Mouse (Mus musculus) adrenal gland, adult 8-10 months (tissue): Measurements from ENCODE around the gene Rpp30. TPM values are rescaled to one million over a fixed set of nuclear protein-coding genes. Genes with fewer than 3 reads are reported as not detected.

ENCODE experiments used
- DNase-seq: peaks from one replicate; pipeline ENCODE4 v3.0.0; 2022
- total RNA-seq, 4 experiments: library from RNA; stranded (reverse); gene quantifications; 2 replicates each; pipeline ENCODE4 v1.2.4; 2022

Rpp30 gene
- 10 to 100 TPM; 12.4 to 19.2 (median 18.3) TPM for total RNA-seq

DNA sequence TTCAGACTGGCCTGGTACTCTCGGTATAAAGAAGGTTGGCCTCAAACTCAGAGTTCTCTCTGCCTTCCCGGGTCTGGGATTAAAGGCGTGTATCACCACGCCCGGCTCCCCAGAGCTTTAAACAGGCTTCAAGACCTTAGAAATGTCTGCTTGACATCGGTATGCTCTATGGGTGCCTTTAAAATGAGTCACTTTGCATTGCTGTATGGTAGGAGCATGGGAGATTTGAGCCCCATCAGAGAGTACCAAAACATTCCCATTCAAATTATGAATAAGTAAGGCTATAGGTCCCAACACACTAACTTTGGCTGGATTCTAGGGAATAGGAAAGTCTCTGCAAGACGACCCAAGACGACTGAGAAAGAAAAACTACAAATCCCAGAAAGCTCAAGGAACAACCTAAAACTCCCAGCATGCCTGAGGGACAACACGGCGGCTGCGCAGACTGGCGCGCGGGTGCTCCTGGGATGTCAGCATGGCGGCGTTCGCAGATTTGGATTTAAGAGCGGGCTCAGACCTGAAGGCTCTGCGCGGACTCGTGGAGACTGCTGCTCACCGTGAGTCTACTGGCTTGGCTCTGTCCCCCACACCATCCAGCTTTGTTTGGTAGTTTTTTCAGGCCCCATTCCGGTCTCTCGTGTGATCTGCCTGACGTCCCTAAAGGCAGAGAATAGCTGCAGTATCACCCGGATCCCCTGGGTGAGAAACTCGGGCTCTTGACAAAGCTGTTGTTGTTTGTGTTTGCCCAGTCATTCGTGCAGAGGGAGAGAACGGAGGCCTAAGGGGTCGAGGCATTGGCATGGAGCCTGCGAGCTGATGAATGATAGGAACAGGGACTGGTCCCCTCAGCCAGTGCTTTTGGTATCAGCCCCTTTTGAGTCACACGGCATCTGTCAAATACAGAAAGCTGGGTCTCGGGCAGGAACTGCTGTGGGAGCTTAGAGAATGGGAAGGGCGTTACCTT, at the start of gene Rpp30:
TSS of gene Rpp30 (plus strand) at position 455 of the 964 bp plus-strand sequence.
- peak; percentile 77 for DNase-seq

DNA sequence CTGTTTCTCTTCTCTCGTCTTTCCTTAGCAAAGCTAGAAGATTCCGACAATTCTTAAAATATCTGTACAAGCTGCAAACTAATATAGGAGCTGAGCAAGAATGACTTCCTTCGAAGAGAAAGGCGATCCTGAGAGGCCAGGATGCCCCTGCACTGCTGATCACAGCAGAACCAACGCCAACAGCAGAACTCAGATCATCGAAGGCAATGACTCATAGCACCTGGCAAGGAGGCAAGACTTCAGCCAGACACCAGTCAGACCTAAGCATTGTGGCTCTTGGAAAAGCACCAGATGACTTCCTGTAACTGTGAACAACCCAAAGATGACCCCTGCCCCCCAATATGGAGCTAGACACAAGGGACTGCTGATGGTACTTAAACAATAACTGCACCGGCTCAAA, 37.5 kb upstream of the Rpp30 start:
- no peak for DNase-seq

DNA sequence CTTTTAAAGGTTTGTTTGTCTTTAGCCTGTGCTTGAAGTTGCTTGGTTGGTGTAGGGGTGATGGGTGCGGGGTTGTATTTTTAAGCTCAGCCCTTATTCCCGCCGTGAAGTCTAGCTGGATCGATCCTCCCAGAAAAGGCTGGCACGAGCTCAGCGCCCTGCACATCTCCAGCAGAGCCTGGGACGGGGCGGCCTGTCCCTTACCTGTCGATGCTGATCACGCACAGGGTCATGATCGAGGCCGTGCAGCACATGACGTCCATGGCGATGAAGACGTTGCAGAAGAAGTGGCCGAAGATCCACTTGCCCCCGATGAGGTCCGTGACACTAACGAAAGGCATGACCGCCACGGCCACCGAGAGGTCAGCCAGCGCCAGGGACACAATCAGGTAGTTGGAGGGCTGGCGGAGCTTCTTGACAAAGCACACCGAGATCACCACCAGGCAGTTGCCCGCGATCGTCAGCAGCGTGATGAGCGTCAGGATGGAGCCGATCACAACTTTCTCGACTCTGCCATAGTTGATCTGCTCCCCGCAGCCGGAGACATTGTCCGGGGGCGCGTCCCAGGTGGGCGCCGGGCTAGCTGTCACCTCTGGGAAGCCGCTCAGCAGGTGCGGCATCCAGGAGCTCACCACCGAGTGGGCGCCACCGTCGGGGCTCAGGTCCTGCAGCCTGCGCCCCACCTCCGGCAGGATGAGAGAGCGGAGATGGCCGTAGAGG, 26.9 kb upstream of the Rpp30 start:
- DNase-seq = no peak

DNA sequence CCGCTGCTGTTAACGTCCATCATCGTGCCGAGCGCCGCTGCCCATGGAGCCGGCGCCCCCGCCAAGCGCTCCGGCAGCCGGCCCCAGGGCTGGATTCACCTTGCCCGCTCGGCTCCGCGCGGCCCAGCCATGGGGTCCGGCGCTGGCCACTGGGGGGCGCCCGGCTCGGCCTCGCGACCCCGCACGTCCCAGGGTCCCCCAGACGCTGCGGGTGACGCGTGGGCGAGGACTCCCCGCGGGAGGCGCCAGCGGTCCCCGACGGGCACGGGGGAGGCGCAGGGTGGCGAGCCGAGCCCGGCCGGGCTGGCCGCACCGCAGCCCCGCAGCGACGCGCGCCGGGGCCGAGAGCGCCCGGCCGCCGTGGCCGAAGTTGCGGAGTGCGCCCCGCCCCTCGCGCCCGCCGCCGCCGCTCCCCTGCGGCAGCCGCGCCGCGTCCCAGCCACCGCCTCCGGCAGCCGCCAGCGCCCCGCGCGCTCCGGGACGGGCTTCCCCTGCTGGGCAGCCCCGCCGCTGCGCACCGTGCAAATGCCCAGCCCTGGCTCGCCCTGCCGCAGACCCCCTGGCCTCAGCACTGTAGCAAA, 26.2 kb upstream of the Rpp30 start, which contains the start of gene Htr7:
TSS of gene Htr7 (minus strand) at position 277 of the 581 bp plus-strand sequence.
- no peak for DNase-seq

DNA sequence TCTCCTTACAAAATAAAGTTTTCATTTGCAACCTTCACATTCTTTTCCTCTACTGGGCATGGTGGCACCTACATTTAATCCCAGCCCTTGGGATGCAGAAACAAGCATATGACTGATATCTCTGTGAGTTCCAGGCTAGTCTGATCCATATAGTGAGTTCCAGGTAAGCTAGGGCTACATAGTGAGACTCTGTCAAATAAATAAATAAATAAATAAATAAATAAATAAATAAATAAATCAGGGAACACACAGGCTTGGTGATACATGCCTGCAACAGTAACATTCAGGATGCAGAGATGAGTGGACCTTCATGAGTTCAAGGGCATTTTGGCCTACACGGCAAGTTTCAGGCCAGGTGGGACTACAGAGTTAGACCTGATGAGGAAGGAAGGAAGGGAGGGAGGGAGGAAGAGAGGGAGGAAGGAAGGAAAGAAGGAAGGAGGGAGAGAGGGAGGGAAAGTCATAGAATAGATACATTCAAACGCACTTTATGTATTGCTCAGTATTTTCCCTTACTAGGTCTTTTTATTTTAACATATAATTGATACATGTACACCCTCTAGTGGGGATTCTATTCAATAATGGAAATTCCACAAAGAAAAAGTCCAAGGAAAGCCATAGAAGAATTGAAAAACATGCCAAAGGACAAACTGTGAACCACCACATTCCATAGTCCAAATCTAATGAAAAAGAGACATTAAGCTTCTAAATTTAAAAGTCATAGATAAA, 20.6 kb upstream of the Rpp30 start:
- no peak for DNase-seq

DNA sequence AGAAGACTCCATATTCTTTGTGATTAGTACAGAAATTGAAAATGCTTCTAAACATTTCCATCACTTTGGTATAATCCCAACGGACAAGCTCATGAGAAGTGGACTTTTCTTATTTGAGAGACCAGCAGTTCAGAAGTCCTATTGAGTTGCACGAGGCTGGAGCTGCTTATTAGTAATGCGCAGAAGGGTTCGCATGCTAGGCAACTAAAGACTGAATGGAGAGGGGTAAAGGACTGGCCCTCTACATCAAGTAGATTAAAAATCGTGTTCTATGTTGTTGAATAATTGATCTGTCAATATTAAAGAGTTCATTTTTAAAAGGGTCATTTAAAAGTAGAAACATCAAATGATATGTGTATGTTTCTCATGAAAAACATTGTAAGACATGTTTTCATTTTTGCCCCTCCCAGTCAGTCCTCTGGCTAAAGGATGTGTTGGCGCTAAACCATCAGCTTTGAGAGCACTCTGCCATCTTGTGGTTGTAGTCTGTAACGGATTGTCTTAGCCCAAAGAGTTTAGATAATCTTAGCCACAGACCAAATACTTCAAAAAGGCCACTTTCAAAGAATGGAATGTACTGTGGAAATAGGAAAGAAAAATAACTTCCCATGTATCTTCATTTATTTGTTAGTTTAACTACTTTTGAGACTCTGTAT, 782 bp upstream of the Rpp30 start:
- no peak for DNase-seq

DNA sequence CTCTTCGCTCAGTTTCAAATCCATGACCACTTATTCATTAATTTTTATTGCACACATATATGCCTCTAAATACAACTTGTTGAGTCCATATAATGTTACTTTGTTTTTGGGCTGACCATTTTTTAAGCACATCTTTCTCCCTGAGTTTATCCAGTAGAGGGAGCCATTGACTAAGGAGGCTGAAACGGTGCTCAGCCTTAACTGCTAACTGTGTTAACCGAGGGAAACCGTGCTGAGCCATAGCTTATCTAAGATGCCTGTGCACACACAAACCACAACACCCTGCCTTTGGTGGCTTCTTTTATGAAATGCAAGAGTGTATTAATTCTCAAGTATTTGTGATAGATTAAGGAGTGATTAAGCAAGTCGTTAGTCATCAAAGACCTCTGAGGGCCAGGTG, 7.3 kb downstream of the Rpp30 start:
- DNase-seq = no peak

DNA sequence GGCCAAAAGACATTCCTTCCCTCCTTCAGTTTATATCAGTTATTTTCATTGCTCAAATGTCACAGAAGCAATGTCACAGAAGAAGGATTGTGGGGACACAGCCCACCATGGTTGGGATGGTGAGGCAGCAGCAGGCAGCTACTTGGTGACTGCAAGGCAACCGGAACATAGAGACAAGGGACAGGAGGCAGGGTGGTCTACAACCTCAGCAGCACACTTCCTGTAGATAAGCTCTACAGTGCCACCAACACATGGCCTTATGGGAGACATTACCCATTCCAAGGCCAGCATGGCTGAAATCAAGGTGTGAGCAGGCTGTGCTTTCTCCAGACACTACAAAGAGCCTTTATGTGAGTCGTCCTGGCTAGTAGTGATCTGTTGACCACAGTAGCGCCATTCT, 13.7 kb downstream of the Rpp30 start:
- DNase-seq = no peak

DNA sequence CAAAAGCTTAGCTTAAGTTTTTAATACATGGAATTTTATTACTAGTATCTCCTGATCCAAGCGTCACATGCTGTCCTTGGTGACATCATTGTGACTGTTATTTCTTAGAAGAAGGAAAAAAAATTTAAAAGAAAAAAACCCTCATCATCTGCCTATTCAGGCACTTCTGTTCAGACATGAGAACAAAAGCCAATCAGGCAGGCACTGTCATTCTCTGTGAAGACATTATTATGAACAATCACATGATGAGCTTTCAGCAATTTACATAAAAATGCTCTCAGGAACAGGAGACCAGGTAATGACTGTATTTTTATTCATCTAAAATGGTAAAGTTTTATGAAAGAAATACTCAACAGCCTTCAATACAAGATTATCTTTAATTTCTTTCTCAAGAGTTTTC, 14.7 kb downstream of the Rpp30 start:
- DNase-seq = no peak

DNA sequence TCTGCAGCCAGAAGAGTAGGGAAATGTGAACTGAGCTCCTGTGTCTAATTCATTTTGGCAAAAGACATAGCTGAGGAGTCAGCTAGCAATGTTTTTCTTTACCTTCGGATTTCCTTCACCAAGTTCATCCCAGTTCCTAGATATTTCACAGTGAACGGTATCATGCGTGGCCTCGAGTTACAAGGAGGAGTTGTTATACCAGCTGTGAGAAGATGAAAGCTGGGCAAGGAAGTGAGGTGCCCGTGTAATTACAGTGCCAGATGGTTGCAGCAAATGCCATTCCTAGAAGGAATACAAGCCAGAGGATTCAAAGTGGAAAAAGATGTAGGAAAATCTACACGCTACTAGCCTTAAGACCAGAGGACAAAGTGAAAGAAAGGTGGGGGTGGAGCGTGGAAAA, 15.4 kb downstream of the Rpp30 start:
- DNase-seq = no peak

DNA sequence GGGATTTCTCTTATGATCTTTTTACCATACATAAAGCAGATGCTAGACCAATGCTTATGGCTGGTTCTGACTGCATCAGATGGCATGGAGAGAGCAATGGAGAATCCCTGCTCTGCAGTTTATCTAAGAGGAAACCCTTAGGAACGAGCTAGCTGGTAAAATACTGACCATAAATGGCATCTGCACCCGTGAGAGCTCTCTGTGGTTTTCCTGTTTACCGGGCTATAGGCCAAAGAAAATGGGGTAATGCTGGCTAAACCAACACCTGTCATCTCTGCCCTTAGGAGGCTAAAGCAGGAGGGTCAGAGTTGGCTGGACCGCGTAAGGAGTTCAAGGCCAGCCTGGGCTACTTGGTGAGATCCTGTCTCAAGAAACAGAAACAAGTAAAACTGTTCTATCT, 20.4 kb downstream of the Rpp30 start:
- no peak for DNase-seq

DNA sequence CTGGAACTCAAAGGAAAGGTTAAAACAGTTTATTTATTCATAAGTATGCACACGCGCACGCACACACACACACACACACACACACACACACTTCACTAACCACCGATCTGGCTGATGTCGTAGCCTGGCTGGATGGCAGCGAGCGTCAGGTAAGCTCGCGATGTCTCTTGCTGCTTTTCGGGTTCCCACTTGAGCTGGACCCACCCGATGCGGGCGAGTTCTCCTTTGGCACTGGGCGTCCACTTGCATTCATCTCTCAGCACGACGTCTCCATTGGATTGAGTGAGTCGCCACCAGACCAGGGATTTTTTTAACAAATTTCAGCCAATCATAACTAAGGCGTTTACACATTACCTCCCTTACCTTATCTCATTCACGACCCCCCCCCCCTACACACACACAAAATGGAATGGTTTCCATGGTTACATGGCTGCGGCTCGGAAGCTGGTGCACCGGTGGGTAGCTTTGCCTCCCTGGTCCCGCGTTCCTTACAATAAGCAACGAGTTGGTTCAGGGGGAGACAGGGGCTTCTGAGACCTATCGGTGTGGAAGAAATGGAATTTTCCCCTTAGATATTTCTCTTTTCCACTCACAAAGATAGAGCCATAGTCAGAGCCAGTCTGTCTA, 25.9 kb downstream of the Rpp30 start:
- no peak for DNase-seq

DNA sequence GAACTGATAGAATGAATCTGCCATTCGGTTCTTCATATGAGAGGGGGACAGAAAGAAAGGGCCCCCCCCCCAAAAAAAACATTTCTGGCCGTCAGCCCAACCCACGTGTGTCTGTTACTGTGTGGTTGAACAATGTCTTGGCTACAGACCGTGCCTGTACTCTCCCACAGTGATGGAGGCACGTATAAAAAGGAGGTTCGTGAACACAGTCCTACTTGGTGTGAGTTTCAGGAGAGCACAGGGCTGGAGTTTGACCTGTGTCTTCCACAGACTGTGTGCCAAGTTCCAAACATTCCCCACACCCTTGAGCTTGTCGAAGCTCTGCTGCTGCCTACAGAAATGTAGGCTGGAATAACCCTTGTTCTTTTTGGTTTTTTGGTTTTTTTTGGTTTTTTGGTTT, 26.9 kb downstream of the Rpp30 start:
- DNase-seq = no peak

DNA sequence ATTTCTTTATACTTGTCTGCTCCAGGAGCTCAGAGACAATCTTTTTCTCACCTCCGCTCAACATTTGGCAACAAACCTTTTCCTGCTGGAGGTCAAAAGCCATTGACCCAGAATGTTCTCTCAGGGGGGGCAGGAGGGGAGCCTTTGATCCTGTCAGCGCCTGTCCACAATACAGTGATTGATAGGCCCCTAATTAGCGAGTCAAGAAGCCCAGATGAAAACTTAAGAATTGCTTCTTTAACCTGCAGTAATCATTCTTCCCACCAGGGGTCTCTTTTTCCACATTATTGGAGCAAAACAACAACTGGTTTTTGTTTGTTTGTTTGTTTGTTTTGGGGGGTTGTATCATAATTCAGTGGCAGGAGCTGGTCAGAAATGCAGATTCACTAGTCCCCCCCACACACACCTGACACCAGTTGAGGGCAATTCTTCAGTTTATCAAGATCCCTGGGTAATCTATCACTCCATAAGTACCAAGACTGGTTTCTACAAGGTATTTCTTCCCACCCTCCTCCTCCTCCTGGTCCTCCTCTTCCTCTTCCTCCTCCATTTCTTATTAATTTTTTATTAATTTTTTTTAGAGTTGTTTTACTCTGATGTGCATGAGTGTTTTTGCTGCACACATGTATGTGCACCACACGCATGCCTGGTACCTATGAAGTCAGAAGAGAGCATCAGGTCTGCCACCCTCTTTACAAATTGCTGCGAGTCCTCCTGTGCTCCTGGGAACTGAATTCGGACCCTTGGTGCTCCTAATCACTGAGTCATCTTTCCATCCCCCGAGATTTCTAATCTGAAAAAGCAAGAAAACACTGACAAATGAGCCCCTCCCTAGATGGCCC, 27.8 kb downstream of the Rpp30 start:
- no peak for DNase-seq

DNA sequence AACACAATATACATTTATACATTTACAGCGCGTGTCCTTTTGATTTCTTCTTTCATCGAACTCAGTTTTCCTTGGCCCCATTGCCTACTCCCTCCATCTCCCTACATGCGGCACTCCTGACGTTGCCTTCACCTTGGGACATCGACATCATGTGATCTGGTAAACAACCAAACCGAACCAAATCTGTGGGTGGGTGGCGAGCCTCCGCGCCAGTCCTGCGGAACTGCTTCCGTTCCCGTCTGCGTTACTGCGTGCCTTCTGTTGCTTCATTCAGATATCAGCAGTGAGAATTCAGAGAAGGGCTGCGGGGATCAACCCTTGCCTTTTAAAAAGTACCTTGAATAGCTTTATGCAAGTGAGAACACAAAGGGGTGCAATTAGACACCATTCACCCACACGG, 28.5 kb downstream of the Rpp30 start:
- no peak for DNase-seq

DNA sequence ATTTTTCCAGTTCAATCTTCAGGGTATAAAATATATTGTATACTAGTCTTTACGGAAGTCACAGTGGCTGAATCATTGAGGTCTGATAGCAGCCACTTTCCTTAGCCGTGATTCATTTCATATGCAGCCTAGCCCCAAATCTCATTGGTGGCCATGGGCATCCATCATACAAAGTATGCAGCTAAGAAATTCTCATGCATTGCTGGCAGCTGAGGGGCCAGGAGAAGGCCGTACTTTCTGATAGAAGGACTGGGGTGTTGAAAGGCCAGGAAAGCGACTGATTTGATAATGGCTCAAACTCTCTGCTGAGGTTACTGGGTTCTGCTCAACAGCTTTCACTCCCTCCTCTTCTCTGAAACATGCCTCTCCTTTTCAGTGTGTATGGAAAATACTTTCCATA, 32.7 kb downstream of the Rpp30 start:
- no peak for DNase-seq

DNA sequence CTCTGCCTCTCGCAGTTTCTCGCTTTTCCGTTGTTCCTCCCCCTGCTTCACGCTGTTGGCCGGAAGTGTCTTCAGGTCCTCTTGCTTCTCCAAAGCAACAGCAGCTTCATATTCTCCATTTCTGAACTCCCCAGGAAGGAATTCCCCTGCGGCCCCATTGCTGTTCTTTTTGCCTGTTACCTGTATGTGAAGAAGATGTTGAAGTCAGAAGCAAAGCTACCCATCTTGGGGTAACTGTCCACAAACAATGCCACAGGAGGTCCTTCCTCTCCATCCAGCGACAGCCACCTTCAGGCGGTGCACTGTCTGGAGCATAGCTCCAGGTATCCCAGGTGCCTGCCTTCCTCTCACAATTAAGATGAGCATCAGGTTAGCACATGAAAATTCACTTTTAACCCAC, 35.7 kb downstream of the Rpp30 start:
- DNase-seq = no peak

DNA sequence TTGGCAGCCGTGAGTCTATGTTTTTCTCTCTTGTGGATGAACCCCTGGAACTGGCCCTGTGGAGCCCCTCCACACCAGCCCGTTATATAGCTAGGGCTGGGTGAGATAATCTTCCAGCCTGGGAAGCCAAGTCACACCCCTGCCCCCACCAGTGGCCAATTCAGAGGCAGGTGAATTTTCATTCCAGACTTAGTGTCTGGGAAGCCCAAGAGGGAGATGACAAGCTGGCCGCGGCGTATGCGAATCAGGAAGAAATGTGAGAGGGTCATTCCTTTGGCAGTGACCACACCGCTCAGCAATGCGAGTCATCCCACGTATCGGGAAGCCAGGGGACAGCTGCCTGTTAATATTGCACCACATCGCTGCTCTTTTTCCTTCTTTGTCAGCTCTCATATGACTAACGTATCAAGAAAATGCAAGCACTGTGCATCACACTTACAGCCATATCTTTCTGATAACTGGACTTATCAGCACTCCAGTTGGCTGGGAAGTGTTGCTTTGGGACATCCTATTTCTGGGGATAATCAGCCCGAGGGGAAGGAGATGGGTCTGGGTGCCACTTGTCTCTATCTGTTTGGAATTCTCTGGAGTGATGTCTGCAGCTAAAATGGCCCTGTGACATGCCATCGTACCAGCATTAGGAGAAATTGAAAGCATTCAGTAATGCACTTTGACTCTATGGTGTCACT, 36.4 kb downstream of the Rpp30 start, which contains the start of gene Ankrd1:
TSS of gene Ankrd1 (minus strand) at position 317 of the 689 bp plus-strand sequence.
- no peak for DNase-seq

DNA sequence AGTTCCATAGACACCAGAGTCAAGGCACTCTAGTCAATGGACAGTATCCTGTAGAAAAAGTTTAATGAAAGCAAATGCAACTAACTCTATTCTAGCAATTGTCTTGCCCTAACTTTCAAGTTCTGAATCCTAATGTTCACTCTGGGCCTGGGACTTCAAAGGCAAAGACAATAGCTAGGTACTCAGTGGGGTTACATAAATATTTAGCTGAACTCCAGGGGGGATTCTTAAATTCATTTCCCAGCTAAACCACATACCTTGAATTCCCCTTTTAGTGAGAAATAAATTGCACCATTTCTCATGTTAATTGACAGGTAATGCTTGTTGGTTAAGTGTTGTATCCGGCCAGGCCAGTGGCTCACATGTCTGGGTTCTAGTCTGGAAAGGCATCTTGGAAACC, 40.7 kb downstream of the Rpp30 start:
- DNase-seq = no peak

DNA sequence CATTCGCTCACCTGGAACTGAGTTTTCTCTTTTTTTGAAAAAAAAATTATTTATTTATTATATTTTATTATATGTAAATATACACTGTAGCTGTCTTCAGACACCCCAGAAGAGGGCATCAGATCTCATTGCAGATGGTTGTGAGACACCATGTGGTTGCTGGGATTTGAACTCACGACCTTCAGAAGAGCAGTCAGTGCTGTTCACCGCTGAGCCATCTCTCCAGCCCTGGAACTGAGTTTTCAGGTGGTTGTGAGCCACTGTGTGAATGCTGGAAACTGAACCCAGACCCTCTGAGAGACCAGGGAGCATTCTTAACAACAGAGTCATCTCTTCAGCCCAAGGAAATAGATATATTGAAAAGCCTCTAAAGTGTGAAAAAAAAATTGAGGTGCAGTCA, 44.9 kb downstream of the Rpp30 start:
- DNase-seq = no peak
